Mouse (Mus musculus): ENCODE data around the gene Fdps. TPM values are rescaled to one million over a fixed set of nuclear protein-coding genes. Genes with fewer than 3 reads are reported as not detected.

The Fdps gene
- polyA plus RNA-seq (2015; fragmentation: Nextera tagmentation; extraction: Ambion mirVana) = 175 and 179 TPM in 2 replicates

GRCm38 (mm10) chr3:89101812-89102494, at the start of gene Fdps:
Fdps (minus strand) TSS chr3:89101959.
- WGBS = under 1% methylated on average over 26 of the region's 26 CpGs

DNA sequence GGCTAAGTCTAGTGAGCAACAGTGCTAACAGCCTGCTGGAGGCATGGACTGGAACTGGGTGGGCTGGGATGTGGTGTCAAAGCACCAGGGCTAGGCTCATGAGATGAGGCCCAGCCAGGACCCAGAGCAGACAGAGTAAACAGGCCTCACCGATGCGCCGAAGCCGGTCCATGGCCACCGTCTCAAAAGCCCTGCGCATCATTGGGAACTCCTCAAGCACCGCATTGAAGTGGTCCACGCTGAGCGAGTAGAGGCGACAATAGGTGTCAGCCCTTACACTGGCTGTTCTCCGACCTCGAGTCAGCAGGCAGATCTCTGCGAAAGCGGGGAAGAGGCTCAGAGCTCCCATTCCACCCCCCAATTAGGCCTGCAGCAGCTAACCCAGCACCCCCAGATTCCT, 46.8 kb upstream of the Fdps start:
- H3K36me3 ChIP-seq (ENCODE audit: insufficient read depth, low read length) = no peaks in the 10 kb centered on the region
- ATAC-seq (ENCODE audit: low FRiP score, low TSS enrichment) = no peak
- H3K4me2 ChIP-seq (replicated peaks; ENCODE audit: low read depth, low read length) = 0 out of 2 replicates have a peak overlapping the region, but pooled peaks have one; percentile 69
- H3K27ac ChIP-seq (ENCODE audit: low read length) = no peak overlapping the region
- no peak overlapping the region for H3K9ac ChIP-seq (replicated peaks; ENCODE audit: low read length)
- H3K4me3 ChIP-seq (ENCODE audit: low read length) = no peak overlapping the region
- 72% methylated on average over 14 of the region's 14 CpGs for whole genome bisulfite sequencing
- peaks cover 8% of the 10 kb centered on the region; the same call in 1 of the 2 replicates for H3K27me3 ChIP-seq (ENCODE audit: insufficient read depth, low read length)
- H3K4me1 ChIP-seq (ENCODE audit: insufficient read depth, low read length) = peaks cover 9% of the 10 kb centered on the region
- no peaks in the 10 kb centered on the region for H3K9me3 ChIP-seq (ENCODE audit: low read length)

More at GRCm38 (mm10) chr3:89101812-89102494, at the start of gene Fdps:
- Histone ChIP-seq H3K27me3 (ENCODE audit: insufficient read depth, low read length) (no peaks in the 10 kb centered on the region), H3K9ac (replicated peaks; ENCODE audit: low read length) (peak within 1 kb of the TSS; percentile 70), H3K4me3 (ENCODE audit: low read length) (peak within 1 kb of the TSS; percentile 63), H3K36me3 (ENCODE audit: insufficient read depth, low read length) (peaks cover 22% of the 10 kb centered on the region), H3K4me1 (ENCODE audit: insufficient read depth, low read length) (peaks cover 25% of the 10 kb centered on the region), H3K9me3 (ENCODE audit: low read length) (no peaks in the 10 kb centered on the region), H3K4me2 (replicated peaks; ENCODE audit: low read depth, low read length) (peak within 1 kb of the TSS; percentile 76), H3K27ac (ENCODE audit: low read length) (peak within 1 kb of the TSS; percentile 76)
- peak; percentile 99 for ATAC-seq (ENCODE audit: low FRiP score, low TSS enrichment)

DNA sequence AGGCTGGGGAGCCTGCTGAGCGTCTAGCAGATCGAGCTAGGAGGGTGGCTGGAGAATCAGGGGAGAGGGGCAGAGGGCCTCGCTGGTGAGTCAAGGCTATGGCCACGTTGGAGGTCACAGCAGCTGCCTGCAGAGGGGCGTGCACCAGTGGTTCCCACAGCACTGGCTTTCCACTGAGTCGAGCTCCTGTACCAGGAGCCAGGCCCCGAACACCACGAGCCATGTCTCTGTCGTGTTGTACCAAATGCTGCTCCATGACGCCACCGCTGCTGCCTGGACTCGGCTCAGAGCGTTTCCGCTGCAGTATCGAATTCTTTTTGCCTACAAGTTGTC, 46.2 kb upstream of the Fdps start:
- peaks cover 8% of the 10 kb centered on the region; the same call in 1 of the 2 replicates for H3K27me3 ChIP-seq (ENCODE audit: insufficient read depth, low read length)
- 3% methylated on average over 15 of the region's 15 CpGs for WGBS

GRCm38 (mm10) chr3:89147101-89147978, 45.6 kb upstream of the Fdps start:
- peak overlapping the region; percentile 69 for H3K4me2 ChIP-seq (replicated peaks; ENCODE audit: low read depth, low read length)
- H3K27ac ChIP-seq (ENCODE audit: low read length) = no peak overlapping the region
- H3K36me3 ChIP-seq (ENCODE audit: insufficient read depth, low read length) = no peaks in the 10 kb centered on the region
- peaks cover 9% of the 10 kb centered on the region for H3K4me1 ChIP-seq (ENCODE audit: insufficient read depth, low read length)
- H3K9ac ChIP-seq (replicated peaks; ENCODE audit: low read length) = peak overlapping the region; percentile 48
- peak overlapping the region; percentile 41 for H3K4me3 ChIP-seq (ENCODE audit: low read length)
- H3K27me3 ChIP-seq (ENCODE audit: insufficient read depth, low read length) = peaks cover 8% of the 10 kb centered on the region; the same call in 1 of the 2 replicates
- WGBS = 22% methylated on average over 26 of the region's 26 CpGs
- ATAC-seq (ENCODE audit: low FRiP score, low TSS enrichment) = peak; percentile 89
- no peaks in the 10 kb centered on the region for H3K9me3 ChIP-seq (ENCODE audit: low read length)

More for the DNA sequence above, 46.2 kb upstream of the Fdps start:
- Histone ChIP-seq H3K9ac (replicated peaks; ENCODE audit: low read length) (peak overlapping the region; percentile 48), H3K36me3 (ENCODE audit: insufficient read depth, low read length) (no peaks in the 10 kb centered on the region), H3K27ac (ENCODE audit: low read length) (no peak overlapping the region), H3K9me3 (ENCODE audit: low read length) (no peaks in the 10 kb centered on the region), H3K4me2 (replicated peaks; ENCODE audit: low read depth, low read length) (peak overlapping the region; percentile 69), H3K4me1 (ENCODE audit: insufficient read depth, low read length) (peaks cover 9% of the 10 kb centered on the region), H3K4me3 (ENCODE audit: low read length) (peak overlapping the region; percentile 41)
- no peak; the same call in 1 of the 2 replicates for ATAC-seq (ENCODE audit: low FRiP score, low TSS enrichment)

- no peak overlapping the region for H3K9ac ChIP-seq (replicated peaks; ENCODE audit: low read length)
- H3K4me2 ChIP-seq (replicated peaks; ENCODE audit: low read depth, low read length) = no peak overlapping the region
- peaks cover 9% of the 10 kb centered on the region for H3K4me1 ChIP-seq (ENCODE audit: insufficient read depth, low read length)
- no peak overlapping the region for H3K4me3 ChIP-seq (ENCODE audit: low read length)
- H3K9me3 ChIP-seq (ENCODE audit: low read length) = no peaks in the 10 kb centered on the region
- no peaks in the 10 kb centered on the region for H3K36me3 ChIP-seq (ENCODE audit: insufficient read depth, low read length)
- ATAC-seq (ENCODE audit: low FRiP score, low TSS enrichment) = no peak
- peaks cover 8% of the 10 kb centered on the region; the same call in 1 of the 2 replicates for H3K27me3 ChIP-seq (ENCODE audit: insufficient read depth, low read length)
- no peak overlapping the region for H3K27ac ChIP-seq (ENCODE audit: low read length)
- WGBS = 47% methylated on average over 8 of the region's 8 CpGs
Observed at GRCm38 (mm10) chr3:89145566-89145965, 43.8 kb upstream of the Fdps start.

- Histone ChIP-seq H3K27ac (ENCODE audit: low read length) (no peak overlapping the region), H3K4me3 (ENCODE audit: low read length) (no peak overlapping the region), H3K4me1 (ENCODE audit: insufficient read depth, low read length) (peaks cover 9% of the 10 kb centered on the region), H3K4me2 (replicated peaks; ENCODE audit: low read depth, low read length) (no peak overlapping the region), H3K9me3 (ENCODE audit: low read length) (no peaks in the 10 kb centered on the region), H3K9ac (replicated peaks; ENCODE audit: low read length) (no peak overlapping the region), H3K27me3 (ENCODE audit: insufficient read depth, low read length) (peaks cover 8% of the 10 kb centered on the region; the same call in 1 of the 2 replicates), H3K36me3 (ENCODE audit: insufficient read depth, low read length) (no peaks in the 10 kb centered on the region)
- ATAC-seq (ENCODE audit: low FRiP score, low TSS enrichment) = no peak
- WGBS = 71% methylated on average over 10 of the region's 10 CpGs
Observed at GRCm38 (mm10) chr3:89144821-89145220, 43.1 kb upstream of the Fdps start.

DNA sequence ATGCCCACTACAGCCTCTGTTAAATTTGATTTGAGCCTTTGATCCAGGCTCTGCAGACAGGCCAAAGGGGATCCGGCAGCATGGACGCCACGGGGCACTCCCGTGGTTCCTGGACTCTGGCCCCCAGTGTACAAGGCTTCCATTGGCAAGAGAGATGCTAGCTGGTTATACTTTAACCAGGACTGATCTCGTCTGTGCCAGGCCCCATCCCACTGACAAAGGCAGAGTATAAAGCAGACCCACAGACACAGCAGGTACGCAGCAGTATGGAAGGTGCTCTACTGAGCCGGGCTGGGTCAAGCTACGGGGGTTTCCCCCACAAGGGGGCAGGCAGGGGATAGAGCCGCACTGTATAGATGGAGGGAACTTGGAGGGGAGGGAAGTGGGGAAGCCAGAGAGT, 34.6 kb upstream of the Fdps start:
- H3K27ac ChIP-seq (ENCODE audit: low read length) = 0 out of 2 replicates have a peak overlapping the region, but pooled peaks have one; percentile 20

DNA sequence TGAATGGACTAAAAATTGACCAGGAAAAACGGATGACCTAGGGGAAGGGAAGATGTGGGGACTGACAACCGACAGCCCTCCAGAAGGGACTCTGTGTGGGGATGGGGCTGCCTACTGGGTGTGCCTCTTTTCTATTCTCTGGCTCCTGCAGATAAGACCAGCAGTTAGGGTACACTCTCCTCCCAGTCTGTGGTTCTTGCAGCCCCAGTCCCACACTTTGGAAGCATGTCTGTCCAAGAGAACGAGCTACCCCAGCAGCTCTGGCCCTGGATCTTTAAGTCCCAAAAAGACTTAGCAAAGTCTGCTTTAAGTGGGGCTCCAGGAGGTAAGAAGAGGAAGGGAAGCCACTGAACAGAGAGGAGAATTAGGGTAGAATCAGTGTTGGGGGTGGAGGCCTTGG, 34.2 kb upstream of the Fdps start, which contains the start of gene Pklr:
Pklr (plus strand) TSS at position 185 of the 400 bp plus-strand sequence.
- 57% methylated on average over 3 of the region's 3 CpGs for WGBS
- Histone ChIP-seq H3K27ac (ENCODE audit: low read length) (0 out of 2 replicates have a peak within 1 kb of the TSS, but pooled peaks have one; percentile 20), H3K9ac (replicated peaks; ENCODE audit: low read length) (no peak within 1 kb of the TSS; the same call in 1 of the 2 replicates), H3K4me3 (ENCODE audit: low read length) (no peak within 1 kb of the TSS), H3K9me3 (ENCODE audit: low read length) (no peaks in the 10 kb centered on the region), H3K4me2 (replicated peaks; ENCODE audit: low read depth, low read length) (0 out of 2 replicates have a peak within 1 kb of the TSS, but pooled peaks have one; percentile 5), H3K27me3 (ENCODE audit: insufficient read depth, low read length) (no peaks in the 10 kb centered on the region), H3K36me3 (ENCODE audit: insufficient read depth, low read length) (no peaks in the 10 kb centered on the region), H3K4me1 (ENCODE audit: insufficient read depth, low read length) (peaks cover 5% of the 10 kb centered on the region; the same call in 1 of the 2 replicates)
- no peak for ATAC-seq (ENCODE audit: low FRiP score, low TSS enrichment)

More for the DNA sequence above, 34.6 kb upstream of the Fdps start:
- 32% methylated on average over 9 of the region's 9 CpGs for WGBS
- Histone ChIP-seq H3K4me3 (ENCODE audit: low read length) (no peak overlapping the region), H3K9me3 (ENCODE audit: low read length) (no peaks in the 10 kb centered on the region), H3K9ac (replicated peaks; ENCODE audit: low read length) (no peak overlapping the region; the same call in 1 of the 2 replicates), H3K36me3 (ENCODE audit: insufficient read depth, low read length) (no peaks in the 10 kb centered on the region), H3K27me3 (ENCODE audit: insufficient read depth, low read length) (no peaks in the 10 kb centered on the region), H3K4me1 (ENCODE audit: insufficient read depth, low read length) (peaks cover 5% of the 10 kb centered on the region; the same call in 1 of the 2 replicates), H3K4me2 (replicated peaks; ENCODE audit: low read depth, low read length) (0 out of 2 replicates have a peak overlapping the region, but pooled peaks have one; percentile 5)
- peak; percentile 95 for ATAC-seq (ENCODE audit: low FRiP score, low TSS enrichment)

DNA sequence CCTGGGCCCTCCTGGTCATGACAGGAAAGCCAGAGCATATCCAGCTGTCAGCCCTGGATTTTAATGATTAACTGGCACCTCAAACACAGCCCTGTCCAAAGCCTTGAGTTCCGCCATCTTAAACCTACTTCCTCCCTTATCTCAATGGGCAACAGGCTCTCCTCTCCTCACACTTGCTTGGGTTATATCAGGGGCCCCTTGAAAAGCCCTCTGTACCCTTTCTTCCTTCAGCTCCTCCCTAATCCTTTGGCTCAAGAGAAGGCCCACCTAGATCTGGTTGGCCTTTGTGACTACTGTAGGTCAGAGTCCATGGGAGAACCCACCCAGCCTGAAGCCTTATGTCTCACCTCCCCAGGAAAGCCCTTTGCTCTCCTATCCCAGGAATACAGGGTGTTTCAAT, 32.0 kb upstream of the Fdps start:
- 84% methylated on average over 1 of the region's 1 CpGs for WGBS
- Histone ChIP-seq H3K4me1 (ENCODE audit: insufficient read depth, low read length) (peaks cover 5% of the 10 kb centered on the region; the same call in 1 of the 2 replicates), H3K27ac (ENCODE audit: low read length) (no peak overlapping the region), H3K36me3 (ENCODE audit: insufficient read depth, low read length) (no peaks in the 10 kb centered on the region), H3K4me3 (ENCODE audit: low read length) (no peak overlapping the region), H3K4me2 (replicated peaks; ENCODE audit: low read depth, low read length) (no peak overlapping the region), H3K9me3 (ENCODE audit: low read length) (no peaks in the 10 kb centered on the region), H3K27me3 (ENCODE audit: insufficient read depth, low read length) (no peaks in the 10 kb centered on the region), H3K9ac (replicated peaks; ENCODE audit: low read length) (no peak overlapping the region)
- no peak for ATAC-seq (ENCODE audit: low FRiP score, low TSS enrichment)

Measured in kidney, embryonic 16.5 days (tissue).